Mouse (Mus musculus) megakaryocyte, adult 5-6 weeks (primary cell): ENCODE results near the gene Parp1. TPM values are rescaled to one million over a fixed set of nuclear protein-coding genes. Genes with fewer than 3 reads are reported as not detected.
"Not testable (repeated sequence)": the region's sequence is repeated elsewhere in the genome, so short reads cannot be mapped to it uniquely, and the experiment has no call there.

Experiments
- ATAC-seq: 2 replicates; pipeline ENCODE4 v1.8.0; 2016; ENCODE audit warnings: mild to moderate bottlenecking, inconsistent platforms; ENCODE audit not compliant: poor library complexity, severe bottlenecking
- total RNA-seq, 2 experiments: library from RNA; stranded (forward) in 1 of 2; stranded (reverse) in 1 of 2; fragments of 153-499, 151-499 nt in 1 of 2; fragments of 221-1000, 200-1000 nt in 1 of 2; gene quantifications; 2 replicates each; pipeline versions ENCODE4 v1.2.3 to v1.2.4; 2015 to 2017

Gene Parp1
- total RNA-seq, 2 experiments from 2014 or later: 38.4 to 97.3 TPM

- ATAC-seq: no peak
Observed at GRCm38 (mm10) chr1:180623911-180624310, 55.2 kb downstream of the Parp1 start.

- no peak for ATAC-seq
Observed at GRCm38 (mm10) chr1:180626141-180626540, 57.4 kb downstream of the Parp1 start.

GRCm38 (mm10) chr1:180637796-180638195 lies 69.1 kb downstream of the Parp1 start:
- not testable (repeated sequence) for ATAC-seq

- no peak for ATAC-seq
Observed at GRCm38 (mm10) chr1:180639416-180640401, 71.0 kb downstream of the Parp1 start.

- ATAC-seq: peak; percentile 22
Observed at GRCm38 (mm10) chr1:180640605-180641125, 71.9 kb downstream of the Parp1 start.

- peak; percentile 95 for ATAC-seq
Observed at GRCm38 (mm10) chr1:180641137-180641517, 72.4 kb downstream of the Parp1 start, which contains the start of gene Lin9. Gene Lin9, plus strand, starts transcription at chr1:180641150.

GRCm38 (mm10) chr1:180641518-180642227 lies 72.9 kb downstream of the Parp1 start:
- peak; percentile 36 for ATAC-seq

- no peak for ATAC-seq
Observed at GRCm38 (mm10) chr1:180642228-180642564, 73.5 kb downstream of the Parp1 start.

Other genes starting within 250 kb of the Parp1 start
- 11.5 and 12.9 TPM in 2 replicates for gene Itpkb, start 238.4 kb upstream of the Parp1 start, total RNA-seq (2015)
- gene Itpkb, start 238.4 kb upstream of the Parp1 start, total RNA-seq (2017): 10.9 and 13.6 TPM in 2 replicates
- not detected in 2 replicates for gene Stum, start 85.4 kb upstream of the Parp1 start, total RNA-seq (2015)
- gene Stum, start 85.4 kb upstream of the Parp1 start, total RNA-seq (2017): not detected in 2 replicates
- 30.8 and 32.5 TPM in 2 replicates for gene Lin9, start 72.2 kb downstream of the Parp1 start, total RNA-seq (2015)
- 32.8 and 35.7 TPM in 2 replicates for gene Lin9, start 72.2 kb downstream of the Parp1 start, total RNA-seq (2017)
- gene Mixl1, start 128.1 kb downstream of the Parp1 start, total RNA-seq (2015): not detected in 2 replicates
- gene Mixl1, start 128.1 kb downstream of the Parp1 start, total RNA-seq (2017): not detected in 2 replicates
- 25.2 and 27.1 TPM in 2 replicates for gene Acbd3, start 157.1 kb downstream of the Parp1 start, total RNA-seq (2015)
- gene Acbd3, start 157.1 kb downstream of the Parp1 start, total RNA-seq (2017): 49.8 and 52.4 TPM in 2 replicates
- gene H3f3a, start 245.0 kb downstream of the Parp1 start, total RNA-seq (2015): 3,482 and 3,921 TPM in 2 replicates
- gene H3f3a, start 245.0 kb downstream of the Parp1 start, total RNA-seq (2017): 2,689 and 3,338 TPM in 2 replicates